Mouse (Mus musculus) myocyte (in vitro differentiated cells): Measurements from ENCODE around the gene Gm47841. TPM values are rescaled to one million over a fixed set of nuclear protein-coding genes. Genes with fewer than 3 reads are reported as not detected.

Experiments used
- H3K27me3 ChIP-seq: one replicate; pipeline ENCODE4 v1.6.1; 2011; ENCODE audit not compliant: control insufficient read depth, insufficient read depth, insufficient read length
- H3K36me3 ChIP-seq: one replicate; pipeline ENCODE4 v1.6.1; 2011; ENCODE audit not compliant: control insufficient read depth, insufficient read depth
- H3K4me2 ChIP-seq: one replicate; pipeline ENCODE4 v1.6.1; 2011; ENCODE audit warnings: low read depth, control low read depth
- H3K4me3 ChIP-seq: one replicate; pipeline ENCODE4 v1.5.1; 2011; ENCODE audit warnings: mild to moderate bottlenecking, control low read depth, moderate library complexity
- H3K79me2 ChIP-seq: one replicate; pipeline ENCODE4 v1.6.1; 2011; ENCODE audit not compliant: control insufficient read depth, insufficient read depth
- H3ac ChIP-seq: one replicate; pipeline ENCODE4 v1.6.1; 2011; ENCODE audit not compliant: control insufficient read depth, insufficient read length
- CEBPB ChIP-seq: IDR thresholded peaks from 2 replicates; pipeline ENCODE4 v1.6.1; 2011; ENCODE audit warnings: mild to moderate bottlenecking, moderate library complexity; ENCODE audit not compliant: poor library complexity, insufficient read depth, severe bottlenecking
- E2F4 ChIP-seq: IDR thresholded peaks from one replicate; pipeline ENCODE4 v1.6.1; 2011; ENCODE audit warnings: mild to moderate bottlenecking, control low read depth, moderate library complexity; ENCODE audit not compliant: insufficient read depth
- MAX ChIP-seq: IDR thresholded peaks from one replicate; pipeline ENCODE4 v1.6.1; 2011; ENCODE audit warnings: low read depth, mild to moderate bottlenecking, control low read depth
- MYOD1 ChIP-seq, 3 experiments: IDR thresholded peaks; one replicate each; pipeline ENCODE4 v1.6.1; 2011; ENCODE audit warnings: control low read depth in 2 of 3, low read depth in 2 of 3, mild to moderate bottlenecking in 2 of 3, moderate library complexity in 1 of 3; ENCODE audit not compliant: insufficient read length in 2 of 3, control insufficient read depth in 1 of 3
- MYOG ChIP-seq, 3 experiments: IDR thresholded peaks; one replicate each; pipeline ENCODE4 v1.6.1; 2011; ENCODE audit warnings: control low read depth in 2 of 3, low read depth in 2 of 3, mild to moderate bottlenecking in 2 of 3; ENCODE audit not compliant: insufficient read length in 2 of 3, control insufficient read depth in 1 of 3, insufficient read depth in 1 of 3
- POLR2A ChIP-seq: IDR thresholded peaks from one replicate; pipeline ENCODE4 v1.6.1; 2011; ENCODE audit warnings: low read depth, mild to moderate bottlenecking, control low read depth, moderate library complexity; ENCODE audit not compliant: insufficient read length
- POLR2AphosphoS2 ChIP-seq: IDR thresholded peaks from one replicate; pipeline ENCODE4 v1.6.1; 2011; ENCODE audit warnings: low read depth, control low read depth; ENCODE audit not compliant: insufficient read length
- REST ChIP-seq: IDR thresholded peaks from one replicate; pipeline ENCODE4 v1.6.1; 2011; ENCODE audit warnings: mild to moderate bottlenecking, control low read depth, moderate library complexity; ENCODE audit not compliant: insufficient read depth, insufficient read length
- SRF ChIP-seq: IDR thresholded peaks from one replicate; pipeline ENCODE4 v1.6.1; 2011; ENCODE audit warnings: low read depth; ENCODE audit not compliant: control insufficient read depth, insufficient read length
- TCF12 ChIP-seq: IDR thresholded peaks from one replicate; pipeline ENCODE4 v1.6.1; 2011; ENCODE audit warnings: mild to moderate bottlenecking, control low read depth; ENCODE audit not compliant: poor library complexity, insufficient read depth, severe bottlenecking
- TCF3 ChIP-seq: IDR thresholded peaks from one replicate; pipeline ENCODE4 v1.6.1; 2011; ENCODE audit warnings: low read depth, control low read depth; ENCODE audit not compliant: insufficient read length
- USF1 ChIP-seq: IDR thresholded peaks from one replicate; pipeline ENCODE4 v1.6.1; 2011; ENCODE audit warnings: low read depth, mild to moderate bottlenecking, control low read depth, moderate library complexity
- polyA plus RNA-seq: library from polyadenylated mRNA; unstranded; fragments of >200 nt; fragmentation: generic; extraction: Trizol; gene quantifications from one replicate; pipeline ENCODE4 v1.2.1, GENCODE M21; 2012; ENCODE audit warnings: missing spikeins

Gm47841 gene
- polyA plus RNA-seq, 1 experiment, result not detected

DNA sequence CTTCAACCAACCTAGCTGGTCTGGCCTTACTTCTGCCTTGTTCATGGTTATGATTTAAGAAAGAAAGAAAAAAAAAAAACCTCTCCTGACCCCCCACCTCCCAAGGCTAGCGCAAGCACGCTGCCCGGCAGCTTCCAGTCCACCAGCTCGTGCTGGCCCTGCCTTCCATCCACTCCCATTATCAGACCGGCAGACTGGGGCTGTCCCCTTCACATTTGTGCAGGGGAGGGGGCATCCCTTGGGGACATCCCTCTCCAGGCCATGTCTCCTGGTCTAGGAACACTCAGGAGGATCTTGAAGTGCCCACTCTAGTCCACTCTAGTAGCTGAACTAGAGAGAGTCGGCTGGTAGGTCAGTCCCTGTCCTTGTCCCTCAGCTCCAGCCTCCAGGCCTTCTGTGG lies 2.7 kb downstream of the Gm47841 start:
- H3K27me3 ChIP-seq, result peaks cover 91% of the 10 kb centered on the region
- no peak overlapping the region for H3K4me3 ChIP-seq
- no peak overlapping the region for H3ac ChIP-seq
- no peaks in the 10 kb centered on the region for H3K79me2 ChIP-seq
- TF ChIP-seq USF1 (no peak), TCF3 (no peak), SRF (no peak), MYOD1 (IDR thresholded peaks at IDR 0.05; ENCODE audit: control insufficient read depth in 1 of 3, insufficient read length in 2 of 3, low read depth in 2 of 3) (no peak)
- H3K36me3 ChIP-seq, result no peaks in the 10 kb centered on the region
- no peak overlapping the region for H3K4me2 ChIP-seq

DNA sequence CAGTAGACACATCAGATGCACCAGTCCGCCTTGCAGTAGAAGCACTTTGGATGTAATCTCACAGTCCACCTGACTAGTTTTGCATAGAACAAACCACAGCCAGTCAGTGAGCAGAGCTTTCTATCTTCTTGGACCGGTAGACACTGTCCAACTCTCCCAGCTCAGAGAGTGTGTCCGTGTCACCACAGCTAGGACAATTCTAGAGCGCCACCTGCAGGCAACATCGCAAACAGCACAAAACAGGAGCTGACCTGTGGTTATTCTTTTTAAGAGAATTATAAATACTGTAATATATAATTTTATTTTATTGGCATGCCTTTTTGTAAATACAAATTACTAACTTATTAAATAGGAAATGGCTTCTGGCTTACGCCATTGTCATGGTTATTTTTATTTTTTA lies 4.6 kb downstream of the Gm47841 start:
- Histone ChIP-seq H3K36me3 (no peaks in the 10 kb centered on the region), H3K4me2 (no peak overlapping the region), H3K27me3 (peaks cover 78% of the 10 kb centered on the region), H3K4me3 (no peak overlapping the region), H3ac (no peak overlapping the region), H3K79me2 (no peaks in the 10 kb centered on the region)
- no peak for TF ChIP-seq TCF3
- TF ChIP-seq MYOD1 (IDR thresholded peaks at IDR 0.05; ENCODE audit: control insufficient read depth in 1 of 3, insufficient read length in 2 of 3, low read depth in 2 of 3), result no peak
- TF ChIP-seq TCF12, result no peak
- no peak for TF ChIP-seq REST
- no peak for TF ChIP-seq E2F4
- TF ChIP-seq USF1, result no peak
- no peak for TF ChIP-seq MYOG (IDR thresholded peaks at IDR 0.05; ENCODE audit: control insufficient read depth in 1 of 3, insufficient read depth in 1 of 3, insufficient read length in 2 of 3, low read depth in 2 of 3)
- no peak for TF ChIP-seq POLR2A
- TF ChIP-seq POLR2AphosphoS2, result no peak
- no peak for TF ChIP-seq MAX
- no peak for TF ChIP-seq SRF
- TF ChIP-seq CEBPB, result no peak

DNA sequence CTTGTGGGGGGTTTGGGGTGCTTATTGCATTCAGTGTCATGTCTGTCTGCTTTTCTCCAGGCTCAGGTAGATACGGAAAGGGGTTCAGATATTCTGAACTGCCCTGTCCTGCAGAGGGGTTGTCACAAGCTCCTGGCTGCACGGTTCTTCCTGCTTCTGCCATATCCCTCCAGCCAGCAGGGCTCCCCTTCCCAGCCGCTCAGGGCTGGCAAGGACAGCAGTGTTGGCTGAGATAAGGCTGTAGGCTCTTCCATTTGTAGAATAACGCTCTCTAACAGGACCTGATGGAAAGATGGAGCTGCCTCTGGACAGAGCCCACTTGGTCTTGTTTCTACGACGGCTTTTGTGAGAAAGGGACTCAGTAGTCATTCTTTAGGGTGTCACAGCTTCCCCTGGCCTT lies 5.2 kb downstream of the Gm47841 start:
- no peak overlapping the region for H3ac ChIP-seq
- TF ChIP-seq MYOG (IDR thresholded peaks at IDR 0.05; ENCODE audit: control insufficient read depth in 1 of 3, insufficient read depth in 1 of 3, insufficient read length in 2 of 3, low read depth in 2 of 3) (no peak), POLR2A (no peak), MYOD1 (IDR thresholded peaks at IDR 0.05; ENCODE audit: control insufficient read depth in 1 of 3, insufficient read length in 2 of 3, low read depth in 2 of 3) (no peak), E2F4 (no peak), TCF3 (no peak), USF1 (no peak), POLR2AphosphoS2 (no peak), MAX (no peak), REST (no peak), CEBPB (no peak), SRF (no peak), TCF12 (no peak)
- no peaks in the 10 kb centered on the region for H3K79me2 ChIP-seq
- peaks cover 72% of the 10 kb centered on the region for H3K27me3 ChIP-seq
- no peak overlapping the region for H3K4me2 ChIP-seq
- H3K36me3 ChIP-seq, result no peaks in the 10 kb centered on the region
- H3K4me3 ChIP-seq, result no peak overlapping the region

DNA sequence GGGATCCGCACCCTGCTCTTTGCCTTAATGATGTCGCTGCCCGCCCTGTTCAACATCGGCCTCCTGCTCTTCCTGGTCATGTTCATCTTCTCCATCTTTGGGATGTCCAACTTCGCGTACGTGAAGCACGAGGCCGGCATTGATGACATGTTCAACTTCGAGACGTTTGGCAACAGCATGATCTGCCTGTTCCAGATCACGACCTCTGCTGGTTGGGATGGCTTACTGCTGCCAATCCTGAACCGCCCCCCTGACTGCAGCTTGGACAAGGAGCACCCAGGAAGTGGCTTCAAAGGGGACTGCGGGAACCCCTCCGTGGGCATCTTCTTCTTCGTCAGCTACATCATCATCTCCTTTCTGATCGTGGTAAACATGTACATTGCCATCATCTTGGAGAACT lies 7.5 kb downstream of the Gm47841 start:
- Histone ChIP-seq H3K27me3 (peaks cover 57% of the 10 kb centered on the region), H3K36me3 (no peaks in the 10 kb centered on the region), H3K79me2 (no peaks in the 10 kb centered on the region), H3K4me3 (no peak overlapping the region), H3ac (no peak overlapping the region), H3K4me2 (no peak overlapping the region)
- peak in 1 of 3 experiments; percentile 4 for TF ChIP-seq MYOG (IDR thresholded peaks at IDR 0.05; ENCODE audit: control insufficient read depth in 1 of 3, insufficient read depth in 1 of 3, insufficient read length in 2 of 3, low read depth in 2 of 3)
- TF ChIP-seq POLR2A, result no peak
- no peak for TF ChIP-seq MAX
- no peak for TF ChIP-seq TCF12
- no peak for TF ChIP-seq POLR2AphosphoS2

DNA sequence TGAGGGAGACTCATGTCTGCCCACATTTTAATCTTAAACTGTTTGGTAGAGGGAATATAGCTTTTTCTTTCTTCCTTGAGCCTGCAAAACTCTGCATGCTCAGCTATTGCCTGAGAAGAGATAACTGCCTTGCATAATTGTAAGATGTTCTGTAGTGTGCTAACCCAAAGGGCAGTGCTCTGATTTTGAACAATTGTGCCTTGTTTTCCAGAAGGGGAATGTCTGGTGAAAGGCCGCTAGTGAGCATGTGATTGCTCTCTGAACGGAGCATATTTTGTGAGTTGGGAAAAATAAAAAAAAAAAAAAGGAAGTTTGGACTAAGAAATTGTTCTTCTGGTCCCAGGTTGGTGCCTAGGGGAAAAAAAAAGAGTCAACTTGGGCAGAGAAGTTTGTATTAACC lies 18.2 kb downstream of the Gm47841 start:
- TF ChIP-seq MYOD1 (IDR thresholded peaks at IDR 0.05; ENCODE audit: control insufficient read depth in 1 of 3, insufficient read length in 2 of 3, low read depth in 2 of 3) (no peak), E2F4 (no peak), REST (no peak), POLR2A (no peak), USF1 (no peak)
- peaks cover 75% of the 10 kb centered on the region for H3K27me3 ChIP-seq

More for the DNA sequence above, 18.2 kb downstream of the Gm47841 start:
- Histone ChIP-seq H3K79me2 (no peaks in the 10 kb centered on the region), H3K36me3 (no peaks in the 10 kb centered on the region), H3K4me2 (no peak overlapping the region), H3ac (no peak overlapping the region), H3K4me3 (no peak overlapping the region)
